Mouse (Mus musculus) kidney, postnatal 0 days (tissue): Measurements from ENCODE around the gene 5730522E02Rik. TPM values are rescaled to one million over a fixed set of nuclear protein-coding genes. Genes with fewer than 3 reads are reported as not detected.
A peak's percentile ranks its signal among the peaks of the same experiment; 100 is the strongest.

Source experiments
- ATAC-seq: fragments of 200-750 bp; cut with Nextera tagmentation; replicated peaks from 2 replicates; pipeline ENCODE4 v1.8.0; 2017; ENCODE audit warnings: low read depth, moderate number of reproducible peaks, moderate TSS enrichment, moderate library complexity; ENCODE audit not compliant: low FRiP score
- DNase-seq: peaks from one replicate; pipeline ENCODE4 v3.0.0-alpha.2; 2016; ENCODE audit warnings: low spot score
- H3K27ac ChIP-seq: fragments of 300-500 bp; sonication (generic); 2 replicates; pipeline ENCODE4 v1.5.1; 2014; ENCODE audit warnings: mild to moderate bottlenecking
- H3K27me3 ChIP-seq: fragments of 300-500 bp; sonication (generic); 2 replicates; pipeline ENCODE4 v1.6.1; 2014; ENCODE audit warnings: low read length, mixed read lengths; ENCODE audit not compliant: insufficient read depth
- H3K36me3 ChIP-seq: fragments of 300-500 bp; sonication (generic); 2 replicates; pipeline ENCODE4 v1.6.1; 2014; ENCODE audit warnings: low read length, mixed read lengths; ENCODE audit not compliant: insufficient read depth
- H3K4me1 ChIP-seq: fragments of 300-500 bp; sonication (generic); replicated peaks from 2 replicates; pipeline ENCODE4 v1.6.1; 2014; ENCODE audit warnings: antibody characterized with exemption, low read length, mixed read lengths; ENCODE audit not compliant: insufficient read depth
- H3K4me2 ChIP-seq: fragments of 300-500 bp; sonication (generic); 2 replicates; pipeline ENCODE4 v1.6.1; 2014; ENCODE audit warnings: mild to moderate bottlenecking, low read length, moderate library complexity, mixed read lengths
- H3K4me3 ChIP-seq: fragments of 300-500 bp; sonication (generic); replicated peaks from 2 replicates; pipeline ENCODE4 v1.5.1; 2014; ENCODE audit warnings: low read depth, low read length
- H3K9ac ChIP-seq: fragments of 300-500 bp; sonication (generic); 2 replicates; pipeline ENCODE4 v1.6.1; 2014; ENCODE audit warnings: low read depth, low read length
- H3K9me3 ChIP-seq: fragments of 300-500 bp; sonication (generic); replicated peaks from 2 replicates; pipeline ENCODE4 v1.6.1; 2016; ENCODE audit warnings: low read length, inconsistent platforms, mixed read lengths
- CTCF ChIP-seq: IDR thresholded peaks from 2 replicates; pipeline ENCODE4 v1.5.1; 2016; ENCODE audit warnings: antibody characterized with exemption, low read depth, mild to moderate bottlenecking, moderate library complexity
- WGBS: fragments of 180-500 bp; shearing (Covaris S2); extraction: QIAGEN DNeasy Blood & Tissue Kit; methylation state at CpG from one replicate; pipeline ENCODE4 v1.1.7; 2014; 5-methylcytosine and 5-hydroxymethylcytosine counted together
- polyA plus RNA-seq: library from polyadenylated mRNA; unstranded; fragments of >200 nt; fragmentation: Nextera tagmentation; extraction: Ambion mirVana; gene quantifications from 2 replicates; pipeline ENCODE4 v1.2.1, GENCODE M21; 2015

The 5730522E02Rik gene
- polyA plus RNA-seq, 1 experiment from 2014 or later = 1.7 TPM

DNA sequence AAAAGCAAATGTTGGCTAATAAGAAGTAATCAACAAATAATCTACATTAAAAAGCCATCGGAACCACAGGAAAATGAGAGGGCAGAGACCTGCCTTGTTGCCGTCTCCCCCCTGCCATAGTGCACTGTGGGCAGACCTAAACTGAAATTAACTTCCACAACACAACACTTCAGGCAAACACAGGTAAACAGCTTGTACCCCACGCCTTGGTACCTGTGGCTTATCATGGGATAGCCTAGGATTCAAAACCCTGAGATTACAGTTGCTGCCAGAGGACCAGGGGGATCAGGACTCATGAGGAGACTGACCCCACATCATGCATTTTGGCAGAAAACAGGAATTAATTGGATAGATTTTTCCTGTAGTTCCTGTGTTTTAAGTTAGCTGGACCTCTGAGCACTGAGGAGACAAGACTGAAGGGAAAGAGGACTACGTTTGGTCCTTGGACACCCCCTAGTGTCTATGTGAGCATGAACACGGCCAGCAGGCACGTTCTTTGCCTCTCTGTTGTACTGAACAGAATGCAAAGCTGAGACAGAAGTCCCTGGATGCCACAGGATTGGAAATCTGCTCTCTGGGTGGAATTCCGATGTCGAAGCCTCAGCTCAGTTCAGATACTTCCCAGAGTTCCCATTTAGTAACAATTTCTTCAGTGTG lies 136.8 kb downstream of the 5730522E02Rik start:
- Histone ChIP-seq H3K36me3 (no peaks in the 10 kb centered on the region), H3K27me3 (no peaks in the 10 kb centered on the region), H3K9me3 (no peaks in the 10 kb centered on the region), H3K4me3 (no peak overlapping the region), H3K4me2 (no peak overlapping the region), H3K27ac (no peak overlapping the region), H3K9ac (no peak overlapping the region), H3K4me1 (no peaks in the 10 kb centered on the region)
- peak; percentile 81 for DNase-seq
- peak; percentile 75 for TF ChIP-seq CTCF
- WGBS = 47% methylated on average over 8 of the region's 8 CpGs
- peak; percentile 72; the same call in 1 of the 2 replicates for ATAC-seq

DNA sequence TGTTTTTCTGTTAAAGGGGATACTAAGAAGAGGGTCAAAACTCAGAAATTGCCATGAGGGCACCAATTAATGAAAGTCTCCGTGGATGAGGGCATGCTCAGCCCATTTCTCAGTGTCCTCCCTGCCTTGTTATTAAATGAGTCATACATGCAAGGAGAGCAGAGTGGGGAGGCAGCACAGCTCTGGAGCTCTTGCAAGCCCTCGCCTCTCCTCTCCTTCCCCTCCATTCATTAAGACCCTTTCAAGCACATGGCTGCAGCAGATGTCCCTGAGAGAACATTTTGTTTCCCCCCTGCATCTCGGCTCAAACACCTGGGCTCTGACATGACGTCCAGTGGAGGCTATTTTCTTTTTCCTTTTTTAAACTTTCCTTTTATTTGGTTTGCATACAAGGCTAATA lies 138.5 kb downstream of the 5730522E02Rik start:
- no peaks in the 10 kb centered on the region for H3K9me3 ChIP-seq
- no peak for TF ChIP-seq CTCF
- DNase-seq = no peak
- no peak overlapping the region for H3K4me2 ChIP-seq
- no peak overlapping the region for H3K9ac ChIP-seq
- no peaks in the 10 kb centered on the region for H3K4me1 ChIP-seq
- H3K27me3 ChIP-seq = no peaks in the 10 kb centered on the region
- H3K36me3 ChIP-seq = no peaks in the 10 kb centered on the region
- 58% methylated on average over 4 of the region's 4 CpGs for WGBS
- no peak overlapping the region for H3K27ac ChIP-seq
- no peak for ATAC-seq
- no peak overlapping the region for H3K4me3 ChIP-seq

- WGBS = 41% methylated on average over 2 of the region's 2 CpGs
- no peak for DNase-seq
- Histone ChIP-seq H3K36me3 (no peaks in the 10 kb centered on the region), H3K4me2 (no peak overlapping the region), H3K9me3 (no peaks in the 10 kb centered on the region), H3K9ac (no peak overlapping the region), H3K27ac (no peak overlapping the region), H3K4me1 (no peaks in the 10 kb centered on the region), H3K4me3 (no peak overlapping the region), H3K27me3 (no peaks in the 10 kb centered on the region)
- TF ChIP-seq CTCF = no peak
- no peak for ATAC-seq
Measured at GRCm38 (mm10) chr11:26063252-26063651, 147.3 kb downstream of the 5730522E02Rik start.

- 81% methylated on average over 8 of the region's 8 CpGs for WGBS
- Histone ChIP-seq H3K27me3 (no peaks in the 10 kb centered on the region), H3K36me3 (no peaks in the 10 kb centered on the region), H3K4me2 (no peak overlapping the region), H3K9ac (no peak overlapping the region), H3K27ac (no peak overlapping the region), H3K4me1 (no peaks in the 10 kb centered on the region), H3K4me3 (no peak overlapping the region), H3K9me3 (no peaks in the 10 kb centered on the region)
- no peak for ATAC-seq
- DNase-seq = no peak
- TF ChIP-seq CTCF = no peak
Measured at GRCm38 (mm10) chr11:26061471-26062137, 149.0 kb downstream of the 5730522E02Rik start.

GRCm38 (mm10) chr11:26013527-26013926 lies 197.0 kb downstream of the 5730522E02Rik start:
- TF ChIP-seq CTCF = no peak
- no peak overlapping the region for H3K27ac ChIP-seq
- H3K4me2 ChIP-seq = no peak overlapping the region
- H3K4me1 ChIP-seq = 0 out of 2 replicates have a peak, but pooled peaks cover 3% of the 10 kb centered on the region
- H3K36me3 ChIP-seq = no peaks in the 10 kb centered on the region
- WGBS = 91% methylated on average over 2 of the region's 2 CpGs
- H3K27me3 ChIP-seq = no peaks in the 10 kb centered on the region
- DNase-seq = no peak
- no peak overlapping the region for H3K4me3 ChIP-seq
- H3K9me3 ChIP-seq = no peaks in the 10 kb centered on the region
- no peak for ATAC-seq
- no peak overlapping the region for H3K9ac ChIP-seq

- H3K4me2 ChIP-seq = no peak overlapping the region
- H3K4me1 ChIP-seq = no peaks in the 10 kb centered on the region
- no peak overlapping the region for H3K9ac ChIP-seq
- H3K36me3 ChIP-seq = no peaks in the 10 kb centered on the region
- no peaks in the 10 kb centered on the region for H3K27me3 ChIP-seq
- H3K27ac ChIP-seq = no peak overlapping the region
- H3K4me3 ChIP-seq = no peak overlapping the region
- DNase-seq (peak; percentile 16), ATAC-seq (no peak)
- TF ChIP-seq CTCF = no peak
- no peaks in the 10 kb centered on the region for H3K9me3 ChIP-seq
- WGBS = 50% methylated on average over 4 of the region's 4 CpGs
Measured at GRCm38 (mm10) chr11:26004018-26004417, 206.5 kb downstream of the 5730522E02Rik start.
